Mouse (Mus musculus) ES-E14 (cell line): ENCODE data around the gene Adss. TPM values are rescaled to one million over a fixed set of nuclear protein-coding genes. Genes with fewer than 3 reads are reported as not detected.

Experiments
- DNase-seq: peaks from one replicate; pipeline ENCODE4 v3.0.0-alpha.2; 2013; ENCODE audit warnings: low read depth, low spot score
- H3K27ac ChIP-seq: 2 replicates; pipeline ENCODE4 v1.5.1; 2012; ENCODE audit warnings: low read depth, mild to moderate bottlenecking, low read length, moderate library complexity, mixed read lengths; ENCODE audit not compliant: poor library complexity, insufficient read depth, severe bottlenecking
- H3K36me3 ChIP-seq: 2 replicates; pipeline ENCODE4 v1.6.1; 2012; ENCODE audit warnings: mild to moderate bottlenecking, low read length, moderate library complexity, mixed read lengths; ENCODE audit not compliant: control insufficient read depth, poor library complexity, insufficient read depth, severe bottlenecking
- H3K4me1 ChIP-seq, 2 experiments: fragments of 150-350 bp in 1 of 2; sonication (generic) in 1 of 2; 2 replicates each; pipeline ENCODE4 v1.6.1; 2012; ENCODE audit warnings: low read length in 2 of 2, mild to moderate bottlenecking in 1 of 2, mixed read lengths in 1 of 2; ENCODE audit not compliant: control insufficient read depth in 2 of 2, insufficient read depth in 2 of 2, poor library complexity in 1 of 2
- H3K4me3 ChIP-seq, 2 experiments: fragments of 150-350 bp in 1 of 2; sonication (generic) in 1 of 2; 2 replicates each; pipeline ENCODE4 v1.5.1; 2012; ENCODE audit warnings: low read length in 2 of 2, low read depth in 1 of 2, mild to moderate bottlenecking in 1 of 2, mixed read lengths in 1 of 2; ENCODE audit not compliant: insufficient read depth in 1 of 2, poor library complexity in 1 of 2, severe bottlenecking in 1 of 2
- H3K9ac ChIP-seq: 2 replicates; pipeline ENCODE4 v1.6.1; 2012; ENCODE audit warnings: low read depth, mild to moderate bottlenecking, low read length, mixed read lengths; ENCODE audit not compliant: poor library complexity, insufficient read depth, severe bottlenecking
- H3K9me3 ChIP-seq: fragments of 150-350 bp; sonication (generic); 2 replicates; pipeline ENCODE4 v1.6.1; 2012; ENCODE audit warnings: low read depth, mild to moderate bottlenecking, low read length; ENCODE audit not compliant: control insufficient read depth, insufficient read depth
- CHD2 ChIP-seq: IDR thresholded peaks from 2 replicates; pipeline ENCODE4 v1.6.1; 2014; ENCODE audit warnings: mild to moderate bottlenecking, low read depth, low read length, inconsistent platforms
- HCFC1 ChIP-seq: IDR thresholded peaks from 2 replicates; pipeline ENCODE4 v1.6.1; 2012; ENCODE audit warnings: low read length, inconsistent platforms, borderline replicate concordance; ENCODE audit not compliant: insufficient read depth
- MAFK ChIP-seq: IDR thresholded peaks from 2 replicates; pipeline ENCODE4 v1.6.1; 2014; ENCODE audit warnings: mild to moderate bottlenecking, low read depth, low read length, inconsistent platforms; ENCODE audit not compliant: insufficient read depth
- ZC3H11A ChIP-seq: IDR thresholded peaks from 2 replicates; pipeline ENCODE4 v1.6.1; 2012; ENCODE audit warnings: low read depth, mild to moderate bottlenecking, inconsistent platforms, low read length, borderline replicate concordance
- ZNF384 ChIP-seq: IDR thresholded peaks from 2 replicates; pipeline ENCODE4 v1.6.1; 2012; ENCODE audit warnings: low read depth, low read length, inconsistent platforms
- in situ Hi-C, 2 experiments: fragments of 600-800 bp; cut with MboI; formaldehyde crosslinking; loops; one replicate each; pipeline ENCODE4 v1.15.1; 2025; ENCODE audit warnings: low sequenced_read_pairs in 2 of 2, inconsistent platforms in 1 of 2; ENCODE audit not compliant: unreplicated experiment in 2 of 2
- total RNA-seq: library from RNA; depleted of rRNA; stranded (reverse); fragments of 300-350 nt; gene quantifications from 2 replicates; pipeline ENCODE4 v1.2.3, GENCODE M21; 2012

The Adss gene
- total RNA-seq, 1 experiment, result 96.9 TPM

- Histone ChIP-seq H3K4me1 (no peaks in the 10 kb centered on the region; a peak in 1 of 4 replicates), H3K36me3 (no peaks in the 10 kb centered on the region), H3K27ac (no peak overlapping the region), H3K9me3 (no peaks in the 10 kb centered on the region), H3K9ac (no peak overlapping the region), H3K4me3 (no peak overlapping the region)
- TF ChIP-seq MAFK (no peak), HCFC1 (no peak), ZNF384 (no peak), ZC3H11A (no peak), CHD2 (no peak)
- no peak for DNase-seq
- in situ Hi-C loops, result no loop called here
Observed at GRCm38 (mm10) chr1:177731973-177732372, 64.3 kb downstream of the Adss start.

GRCm38 (mm10) chr1:177729043-177730024 is 67.0 kb downstream of the Adss start, which contains the start of gene 1700016C15Rik:
TSS of gene 1700016C15Rik (plus strand) at chr1:177729814.
- Histone ChIP-seq H3K4me1 (no peaks in the 10 kb centered on the region; a peak in 1 of 4 replicates), H3K4me3 (no peak within 1 kb of the TSS), H3K9me3 (no peaks in the 10 kb centered on the region), H3K36me3 (no peaks in the 10 kb centered on the region), H3K27ac (no peak within 1 kb of the TSS), H3K9ac (no peak within 1 kb of the TSS)
- no peak for DNase-seq
- TF ChIP-seq HCFC1, result no peak
- peak; percentile 80 for TF ChIP-seq ZNF384
- in situ Hi-C loops, result no loop called here

GRCm38 (mm10) chr1:177727883-177728525 is 68.3 kb downstream of the Adss start:
- Histone ChIP-seq H3K4me3 (no peak overlapping the region), H3K9ac (no peak overlapping the region), H3K9me3 (no peaks in the 10 kb centered on the region), H3K36me3 (no peaks in the 10 kb centered on the region), H3K27ac (no peak overlapping the region), H3K4me1 (no peaks in the 10 kb centered on the region; a peak in 1 of 4 replicates)
- no peak for TF ChIP-seq ZC3H11A
- no peak for TF ChIP-seq CHD2
- no peak for TF ChIP-seq ZNF384
- no peak for TF ChIP-seq MAFK
- TF ChIP-seq HCFC1, result no peak
- no peak for DNase-seq
- in situ Hi-C loops, result no loop called here

GRCm38 (mm10) chr1:177726870-177727269 is 69.4 kb downstream of the Adss start:
- H3K36me3 ChIP-seq, result no peaks in the 10 kb centered on the region

More at GRCm38 (mm10) chr1:177726870-177727269, 69.4 kb downstream of the Adss start:
- Histone ChIP-seq H3K4me3 (no peak overlapping the region), H3K9ac (no peak overlapping the region), H3K27ac (no peak overlapping the region), H3K4me1 (no peaks in the 10 kb centered on the region; a peak in 1 of 4 replicates), H3K9me3 (no peaks in the 10 kb centered on the region)
- DNase-seq, result no peak
- TF ChIP-seq CHD2 (no peak), ZC3H11A (no peak), HCFC1 (no peak), ZNF384 (no peak), MAFK (no peak)
- in situ Hi-C loops, result no loop called here
